Mouse (Mus musculus) brown adipose tissue, adult 24 weeks (tissue): ENCODE measurements around the gene Tmem200c. TPM values are rescaled to one million over a fixed set of nuclear protein-coding genes. Genes with fewer than 3 reads are reported as not detected.

ENCODE experiments used
- H3K27ac ChIP-seq: fragments of 200-500 bp; replicated peaks from 2 replicates; pipeline ENCODE4 v1.5.1; 2012; ENCODE audit warnings: low read depth, mild to moderate bottlenecking, low read length
- H3K4me1 ChIP-seq: fragments of 200-500 bp; 2 replicates; pipeline ENCODE4 v1.6.1; 2012; ENCODE audit warnings: low read length, mixed read lengths; ENCODE audit not compliant: control insufficient read depth, insufficient read depth, insufficient read length
- H3K4me3 ChIP-seq: fragments of 200-500 bp; 2 replicates; pipeline ENCODE4 v1.5.1; 2012; ENCODE audit warnings: low read depth, mild to moderate bottlenecking, low read length, moderate library complexity; ENCODE audit not compliant: insufficient read depth
- polyA plus RNA-seq: library from polyadenylated mRNA; stranded (reverse); fragments of >200 nt; gene quantifications from 2 replicates; pipeline ENCODE4 v1.2.4, GENCODE M21; 2012; ENCODE audit not compliant: missing spikeins, insufficient read depth, insufficient read length

Tmem200c gene
- polyA plus RNA-seq, 1 experiment: not detected

- no peak overlapping the region for H3K4me3 ChIP-seq
Observed at GRCm38 (mm10) chr17:68874021-68874420, 47.6 kb downstream of the Tmem200c start.

GRCm38 (mm10) chr17:68875251-68875650 lies 48.8 kb downstream of the Tmem200c start:
- Histone ChIP-seq H3K4me1 (no peaks in the 10 kb centered on the region), H3K27ac (no peak overlapping the region), H3K4me3 (no peak overlapping the region)

More at GRCm38 (mm10) chr17:68874021-68874420, 47.6 kb downstream of the Tmem200c start:
- no peak overlapping the region for H3K27ac ChIP-seq
- H3K4me1 ChIP-seq: no peaks in the 10 kb centered on the region

GRCm38 (mm10) chr17:68875917-68876495 lies 49.6 kb downstream of the Tmem200c start:
- no peak overlapping the region for H3K27ac ChIP-seq
- H3K4me1 ChIP-seq: no peaks in the 10 kb centered on the region
- no peak overlapping the region for H3K4me3 ChIP-seq

- no peaks in the 10 kb centered on the region for H3K4me1 ChIP-seq
- H3K4me3 ChIP-seq: no peak overlapping the region
- no peak overlapping the region for H3K27ac ChIP-seq
Observed at GRCm38 (mm10) chr17:68881725-68882524, 55.5 kb downstream of the Tmem200c start.

GRCm38 (mm10) chr17:68883474-68884083 lies 57.2 kb downstream of the Tmem200c start:
- no peaks in the 10 kb centered on the region for H3K4me1 ChIP-seq
- H3K27ac ChIP-seq: no peak overlapping the region
- H3K4me3 ChIP-seq: no peak overlapping the region

- no peaks in the 10 kb centered on the region for H3K4me1 ChIP-seq
- no peak overlapping the region for H3K27ac ChIP-seq
- H3K4me3 ChIP-seq: no peak overlapping the region
Observed at GRCm38 (mm10) chr17:68890672-68891071, 64.2 kb downstream of the Tmem200c start.

Other genes starting within 250 kb of the Tmem200c start
- 1.3 and 1.6 TPM in 2 replicates for gene Epb41l3, start 249.1 kb downstream of the Tmem200c start, polyA plus RNA-seq